Mouse (Mus musculus): ENCODE results near the gene Hic2.

Hic2 gene

DNA sequence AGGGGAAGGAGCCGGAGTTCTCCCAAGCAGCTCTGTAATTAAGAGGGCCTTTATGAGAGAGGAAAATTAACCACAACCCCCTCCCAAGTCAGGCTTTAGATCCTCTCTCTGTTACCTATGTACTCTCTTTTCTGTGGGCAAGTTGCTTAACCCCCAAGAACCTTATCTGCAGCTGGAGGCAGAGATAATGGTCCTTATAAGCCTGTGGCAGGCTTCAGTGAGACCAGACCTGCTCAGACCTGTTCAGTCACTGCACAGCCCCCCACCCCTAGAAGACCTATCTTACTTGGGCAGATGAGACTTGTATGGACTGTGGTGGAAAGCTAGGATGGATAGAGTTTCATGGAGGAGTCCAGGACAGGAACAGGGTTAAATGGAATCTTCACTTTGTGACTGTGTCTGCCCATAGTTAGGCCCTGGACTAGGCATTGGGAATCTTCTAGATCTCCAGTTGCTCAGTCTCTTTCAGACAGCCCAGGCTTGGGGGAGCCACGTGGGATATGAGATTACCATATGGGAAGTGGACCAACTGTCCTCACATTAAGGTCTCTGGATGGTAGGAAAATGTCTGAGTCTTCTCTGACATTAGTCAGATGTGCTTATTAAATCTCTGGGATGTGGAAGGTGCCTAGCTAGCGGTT lies 18.8 kb downstream of the Hic2 start:
- ChIA-PET CTCF (interaction anchor here in 3 of 4 experiments (0.6 to 2.0 kb wide), 6 partner anchors 14 to 121 kb away, joined by 3 to 7 read pairs (median 6); no protein-coding TSS in a partner anchor), POLR2A (interaction anchor here (0.7 to 35.2 kb wide), 25 partner anchors 0 to 131 kb away, joined by 3 to 895 read pairs (median 9); partner anchors contain the start of genes Hic2 (in 4 of the 4), Rimbp3 (in 2 of the 4), Tmem191c (in 2 of the 4) and Ccdc116 (in 1 of the 4))

DNA sequence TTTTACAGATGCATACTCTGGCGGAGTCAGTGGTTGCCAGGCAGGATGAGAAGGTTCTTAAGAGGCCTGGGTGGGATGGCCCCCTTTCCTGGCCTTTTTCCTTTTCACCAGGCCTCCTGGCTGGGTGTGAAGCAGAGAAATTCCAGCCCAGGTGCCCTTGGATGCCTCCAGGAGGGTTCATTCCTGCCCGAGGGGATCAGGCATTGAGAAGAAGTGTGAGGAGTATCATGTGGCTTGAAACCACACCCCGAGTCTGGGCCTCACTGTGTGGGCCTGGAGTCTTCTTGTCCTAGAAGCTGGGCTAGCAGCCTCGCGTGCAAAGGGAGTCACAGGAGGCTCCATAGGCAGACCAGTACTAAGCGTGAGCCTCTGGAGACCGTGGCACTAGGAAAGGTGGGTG lies 19.5 kb downstream of the Hic2 start:
- CTCF ChIA-PET: interaction anchor here in 3 of 4 experiments (0.6 to 2.1 kb wide), 6 partner anchors 23 to 121 kb away, joined by 3 to 12 read pairs (median 4); partner anchors contain the start of gene Rimbp3 (in 2 of the 3)
- POLR2A ChIA-PET: interaction anchor here in 3 of 4 experiments (0.7 to 35.2 kb wide), 24 partner anchors 1 to 131 kb away, joined by 3 to 895 read pairs (median 12); partner anchors contain the start of genes Hic2 (in 3 of the 3), Rimbp3 (in 3 of the 3), Tmem191c (in 3 of the 3) and Ccdc116 (in 1 of the 3)

DNA sequence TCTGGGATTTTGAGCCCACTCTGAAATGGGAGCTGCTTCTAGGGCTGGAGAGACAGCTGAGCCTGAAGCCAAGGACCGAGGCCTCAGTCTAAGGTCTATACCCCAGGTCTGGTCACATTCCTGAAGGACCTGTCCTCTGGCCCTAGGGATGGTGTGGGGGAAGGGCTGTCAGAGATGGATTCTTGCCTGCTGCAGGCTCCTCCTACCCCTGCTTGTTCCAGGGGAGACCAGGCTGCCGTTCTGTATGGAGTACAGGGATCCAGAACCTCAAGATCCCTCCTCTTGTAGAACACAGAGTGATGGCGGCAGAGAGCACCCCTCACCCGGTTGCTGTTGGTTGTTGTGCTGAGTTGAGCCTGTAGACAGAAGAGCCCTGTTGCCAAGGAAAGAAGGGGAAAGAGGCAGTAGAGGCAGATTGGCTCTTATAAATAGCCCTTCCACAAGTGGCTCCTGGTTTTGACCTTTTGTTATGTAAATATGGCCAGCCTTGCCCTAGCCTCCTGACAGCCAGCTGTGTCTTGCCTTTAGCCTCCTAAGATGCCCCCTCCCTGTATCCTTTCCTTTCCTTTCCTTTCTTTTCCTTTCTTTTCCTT lies 20.7 kb downstream of the Hic2 start:
- POLR2A ChIA-PET: interaction anchor here (0.6 to 35.2 kb wide), 27 partner anchors 2 to 197 kb away, joined by 3 to 895 read pairs (median 10); partner anchors contain the start of genes Hic2 (in 3 of the 4), Rimbp3 (in 3 of the 4), Crkl (in 2 of the 4) and Tmem191c (in 2 of the 4)
- CTCF ChIA-PET: interaction anchor here in 3 of 4 experiments (1.1 to 2.7 kb wide), 7 partner anchors 17 to 45 kb away, joined by 3 to 14 read pairs (median 5); partner anchors contain the start of gene Rimbp3 (in 2 of the 3)

DNA sequence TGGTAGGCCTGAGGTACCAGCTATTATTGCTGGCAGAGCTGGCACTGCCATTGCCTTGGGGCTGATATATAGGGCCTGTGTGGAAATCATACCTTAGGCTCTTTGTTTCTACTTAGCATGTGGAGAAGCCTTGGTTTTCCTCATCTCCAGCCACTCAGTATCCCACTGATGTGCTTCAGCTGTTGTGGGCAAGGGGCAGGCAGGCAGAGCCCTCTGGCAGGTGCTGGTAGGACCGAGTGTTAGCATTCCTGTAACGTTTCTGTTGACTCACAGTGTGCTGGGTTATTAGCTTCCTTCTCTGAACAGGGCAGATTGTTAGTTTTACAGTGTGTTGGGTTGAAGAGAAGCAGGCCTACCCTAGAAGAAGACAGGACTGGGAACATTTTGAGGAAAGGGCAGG lies 21.9 kb downstream of the Hic2 start:
- ChIA-PET POLR2A (interaction anchor here (0.6 to 35.2 kb wide), 30 partner anchors 3 to 209 kb away, joined by 3 to 895 read pairs (median 9); partner anchors contain the start of genes Hic2 (in 3 of the 4), Rimbp3 (in 3 of the 4), Tmem191c (in 2 of the 4) and Pi4ka (in 1 of the 4)), CTCF (interaction anchor here in 3 of 4 experiments (1.1 to 4.8 kb wide), 6 partner anchors 16 to 46 kb away, joined by 3 to 27 read pairs (median 5); partner anchors contain the start of gene Rimbp3 (in 1 of the 3))

DNA sequence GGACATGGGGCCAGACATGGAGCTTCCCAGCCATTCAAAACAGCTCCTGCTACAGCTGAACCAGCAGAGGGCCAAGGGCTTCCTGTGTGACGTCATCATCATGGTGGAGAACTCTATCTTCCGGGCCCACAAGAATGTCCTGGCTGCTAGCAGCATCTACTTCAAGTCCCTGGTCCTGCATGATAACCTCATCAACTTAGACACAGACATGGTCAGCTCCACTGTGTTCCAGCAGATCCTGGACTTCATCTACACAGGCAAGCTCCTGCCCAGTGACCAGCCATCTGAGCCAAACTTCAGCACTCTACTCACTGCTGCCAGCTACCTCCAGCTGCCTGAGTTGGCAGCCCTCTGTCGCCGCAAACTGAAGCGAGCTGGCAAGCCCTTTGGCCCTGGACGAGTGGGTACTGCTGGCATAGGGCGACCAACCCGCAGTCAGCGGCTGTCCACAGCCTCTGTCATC lies 24.0 kb downstream of the Hic2 start:
- ChIA-PET POLR2A (interaction anchor here in 3 of 4 experiments (0.8 to 35.2 kb wide), 24 partner anchors 6 to 132 kb away, joined by 3 to 895 read pairs (median 5); partner anchors contain the start of genes Hic2 (in 3 of the 3), Rimbp3 (in 2 of the 3), 2610318N02Rik (in 1 of the 3) and Ccdc116 (in 1 of the 3)), CTCF (interaction anchor here (0.6 to 4.8 kb wide), 11 partner anchors 13 to 175 kb away, joined by 3 to 29 read pairs (median 4); partner anchors contain the start of gene Rimbp3 (in 2 of the 4))

DNA sequence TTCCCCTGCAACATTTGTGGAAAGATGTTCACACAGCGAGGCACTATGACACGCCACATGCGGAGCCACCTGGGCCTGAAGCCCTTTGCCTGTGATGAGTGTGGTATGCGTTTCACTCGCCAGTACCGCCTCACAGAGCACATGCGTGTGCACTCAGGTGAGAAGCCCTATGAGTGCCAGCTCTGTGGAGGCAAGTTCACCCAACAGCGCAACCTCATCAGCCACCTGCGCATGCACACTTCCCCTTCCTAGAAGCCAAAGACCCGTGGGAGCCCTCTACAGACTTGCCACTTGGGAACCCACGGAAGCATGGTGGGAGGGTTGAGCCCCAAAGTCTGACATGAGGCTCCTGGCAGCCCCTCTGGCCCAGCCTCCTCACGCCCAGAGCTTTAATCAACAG lies 25.5 kb downstream of the Hic2 start:
- ChIA-PET POLR2A (interaction anchor here in 3 of 4 experiments (0.7 to 35.2 kb wide), 17 partner anchors 6 to 108 kb away, joined by 3 to 895 read pairs (median 65); partner anchors contain the start of genes Hic2 (in 3 of the 3), Rimbp3 (in 2 of the 3) and Tmem191c (in 1 of the 3)), CTCF (interaction anchor here in 3 of 4 experiments (1.0 to 4.8 kb wide), 5 partner anchors 12 to 49 kb away, joined by 3 to 27 read pairs (median 17); partner anchors contain the start of gene Rimbp3 (in 2 of the 3))

DNA sequence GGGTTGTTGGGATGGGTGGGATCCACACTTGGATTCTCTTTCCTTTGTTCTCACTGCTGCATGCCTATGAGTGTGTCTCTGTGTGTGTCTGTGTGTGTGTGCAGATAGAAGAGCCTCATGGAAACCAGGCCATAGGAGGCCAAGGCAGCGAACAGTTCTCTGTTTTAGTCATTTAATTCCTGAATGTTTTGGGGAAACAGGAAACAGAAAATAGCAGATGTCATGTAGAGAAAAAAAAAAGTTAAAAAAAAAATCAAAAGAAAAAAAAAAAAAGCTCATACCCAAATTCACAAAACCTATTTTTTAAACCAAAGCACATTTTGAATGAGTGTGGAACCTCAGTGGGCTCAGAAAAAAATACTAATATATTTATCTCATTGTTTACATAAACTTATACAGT lies 28.0 kb downstream of the Hic2 start:
- ChIA-PET POLR2A (interaction anchor here (0.5 to 35.2 kb wide), 18 partner anchors 7 to 529 kb away, joined by 3 to 895 read pairs (median 8); partner anchors contain the start of genes Hic2 (in 3 of the 4) and Rimbp3 (in 2 of the 4)), CTCF (interaction anchor here (0.6 to 2.8 kb wide), 10 partner anchors 9 to 515 kb away, joined by 3 to 16 read pairs (median 4); partner anchors contain the start of gene Rimbp3 (in 1 of the 4))

DNA sequence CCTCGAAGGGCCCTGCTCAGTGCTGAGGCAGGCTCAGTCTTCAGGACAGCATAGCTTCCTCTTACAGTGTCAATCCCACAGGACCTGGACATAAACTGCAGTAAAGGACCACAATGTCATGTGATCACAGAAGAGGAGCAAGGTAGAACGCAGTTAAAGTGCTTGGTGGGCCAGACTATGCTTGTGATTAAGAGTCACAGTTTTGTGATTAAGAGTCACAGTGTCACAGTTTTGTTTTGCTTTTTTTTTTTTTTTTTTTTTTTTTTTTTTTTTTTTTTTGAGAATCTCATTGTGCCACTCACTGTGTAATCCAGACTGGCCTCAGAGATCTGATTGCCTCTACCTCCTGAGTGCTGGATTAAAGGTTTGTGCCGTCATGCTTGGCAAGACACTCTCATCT lies 32.7 kb downstream of the Hic2 start:
- ChIA-PET POLR2A (interaction anchor here in 3 of 4 experiments (0.8 to 35.2 kb wide), 17 partner anchors 9 to 118 kb away, joined by 3 to 895 read pairs (median 6); partner anchors contain the start of genes Rimbp3 (in 2 of the 3), Hic2 (in 1 of the 3) and Tmem191c (in 1 of the 3)), CTCF (interaction anchor here in 3 of 4 experiments (0.5 to 2.6 kb wide), 7 partner anchors 8 to 515 kb away, joined by 3 to 18 read pairs (median 6); partner anchors contain the start of genes Rimbp3 (in 2 of the 3) and Tmem191c (in 1 of the 3))

DNA sequence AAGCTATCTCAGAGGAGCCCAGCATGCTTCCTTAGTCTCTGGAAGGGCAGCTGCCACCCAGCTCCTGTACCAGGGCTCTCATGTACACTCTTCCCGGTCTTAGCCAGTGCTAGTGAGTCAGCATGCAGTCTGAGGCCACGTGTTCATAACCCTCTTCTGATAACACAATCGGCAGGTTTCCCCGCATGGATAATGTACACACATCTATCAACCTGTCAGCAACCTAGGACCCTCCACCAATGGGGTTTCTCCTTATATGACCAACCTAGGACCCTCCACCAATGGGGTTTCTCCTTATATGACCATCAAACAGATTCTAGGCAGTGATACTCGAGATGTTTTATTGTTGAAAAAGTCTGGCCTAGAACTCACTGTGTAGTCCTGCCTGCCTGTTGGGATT lies 34.6 kb downstream of the Hic2 start:
- ChIA-PET CTCF (interaction anchor here (1.0 to 1.4 kb wide), 4 partner anchors 58 kb away, joined by 3 to 10 read pairs (median 5); no protein-coding TSS in a partner anchor), POLR2A (interaction anchor here in 2 of 4 experiments (0.5 to 35.2 kb wide), 15 partner anchors 9 to 146 kb away, joined by 3 to 895 read pairs (median 4); partner anchors contain the start of genes Hic2 (in 2 of the 2) and Rimbp3 (in 1 of the 2))

DNA sequence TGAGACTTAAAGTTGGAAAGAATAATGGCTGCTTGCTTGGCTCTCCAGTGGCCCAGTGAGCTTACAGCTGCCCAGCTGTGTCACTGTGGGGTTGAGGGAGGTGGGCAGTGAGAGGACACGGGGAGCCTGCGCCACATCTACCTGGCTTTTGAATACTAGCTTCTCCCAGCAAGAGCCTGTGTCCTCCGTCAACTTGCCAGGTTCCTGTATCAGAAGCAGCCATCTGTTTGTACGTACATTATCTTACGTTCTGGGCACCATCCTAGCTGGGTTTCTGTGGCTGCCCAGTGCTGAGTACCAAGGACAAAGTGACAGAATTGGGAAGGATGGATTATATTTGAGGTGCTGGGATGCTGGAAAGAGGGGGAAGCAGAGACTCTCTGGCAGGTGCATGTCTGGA lies 36.5 kb downstream of the Hic2 start:
- POLR2A ChIA-PET: interaction anchor here (0.8 to 35.2 kb wide), 11 partner anchors 8 to 73 kb away, joined by 3 to 895 read pairs (median 10); partner anchors contain the start of genes Hic2 (in 3 of the 4) and Rimbp3 (in 3 of the 4)
- CTCF ChIA-PET: interaction anchor here in 3 of 4 experiments (2.2 to 10.5 kb wide), 4 partner anchors 59 to 193 kb away, joined by 13 to 285 read pairs (median 85); partner anchors contain the start of gene Rimbp3 (in 3 of the 3)

DNA sequence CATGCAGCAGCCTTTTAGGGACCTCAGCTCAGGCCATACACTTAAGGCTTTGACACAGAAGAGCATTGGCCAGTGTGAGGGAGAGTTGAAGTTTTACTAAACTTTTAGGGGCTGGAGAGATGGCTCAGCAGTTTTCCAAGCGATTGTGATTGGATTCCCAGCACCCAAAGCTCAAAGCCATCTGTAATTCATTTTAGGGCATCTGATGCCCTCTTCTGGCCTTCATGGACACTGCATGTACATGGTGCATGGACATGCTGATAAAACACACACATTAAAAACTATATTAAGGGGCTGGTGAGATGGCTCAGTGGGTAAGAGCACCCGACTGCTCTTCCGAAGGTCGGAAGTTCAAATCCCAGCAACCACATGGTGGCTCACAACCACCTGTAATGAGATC lies 37.8 kb downstream of the Hic2 start:
- CTCF ChIA-PET: interaction anchor here (0.5 to 10.5 kb wide), 71 partner anchors 9 to 930 kb away, joined by 3 to 285 read pairs (median 4); partner anchors contain the start of genes Rimbp3 (in 4 of the 4), 2610318N02Rik (in 2 of the 4), Hic2 (in 2 of the 4) and Sdf2l1 (in 2 of the 4)
- POLR2A ChIA-PET: interaction anchor here (0.6 to 35.2 kb wide), 47 partner anchors 9 to 194 kb away, joined by 3 to 895 read pairs (median 5); partner anchors contain the start of genes Hic2 (in 4 of the 4), Rimbp3 (in 4 of the 4) and Sdf2l1 (in 2 of the 4)

DNA sequence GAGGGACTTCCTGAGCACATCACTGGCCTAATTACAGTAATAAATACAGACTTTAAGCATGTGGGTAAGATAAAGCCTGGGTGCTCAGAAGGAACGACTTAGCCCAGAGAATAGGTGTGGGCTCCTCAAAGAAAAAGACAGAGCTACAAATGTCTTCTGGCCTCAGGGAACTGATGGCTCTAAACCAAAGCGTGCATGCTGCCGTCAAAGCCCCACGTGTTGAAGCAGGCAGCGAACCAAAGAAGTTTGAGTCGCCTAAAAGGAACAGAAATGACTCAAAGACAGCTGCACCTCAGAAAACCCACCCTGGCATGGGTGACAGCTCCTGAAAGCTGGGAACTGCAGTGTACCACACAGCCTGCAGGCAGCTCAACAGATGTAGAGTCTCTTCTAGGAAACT lies 38.5 kb downstream of the Hic2 start:
- CTCF ChIA-PET: interaction anchor here (0.5 to 10.5 kb wide), 23 partner anchors 9 to 417 kb away, joined by 3 to 285 read pairs (median 7); partner anchors contain the start of genes Rimbp3 (in 3 of the 4), 2610318N02Rik (in 2 of the 4) and Ccdc116 (in 1 of the 4)
- POLR2A ChIA-PET: interaction anchor here (0.7 to 35.2 kb wide), 24 partner anchors 9 to 195 kb away, joined by 3 to 895 read pairs (median 7); partner anchors contain the start of genes Hic2 (in 3 of the 4), Rimbp3 (in 3 of the 4) and Sdf2l1 (in 2 of the 4)

DNA sequence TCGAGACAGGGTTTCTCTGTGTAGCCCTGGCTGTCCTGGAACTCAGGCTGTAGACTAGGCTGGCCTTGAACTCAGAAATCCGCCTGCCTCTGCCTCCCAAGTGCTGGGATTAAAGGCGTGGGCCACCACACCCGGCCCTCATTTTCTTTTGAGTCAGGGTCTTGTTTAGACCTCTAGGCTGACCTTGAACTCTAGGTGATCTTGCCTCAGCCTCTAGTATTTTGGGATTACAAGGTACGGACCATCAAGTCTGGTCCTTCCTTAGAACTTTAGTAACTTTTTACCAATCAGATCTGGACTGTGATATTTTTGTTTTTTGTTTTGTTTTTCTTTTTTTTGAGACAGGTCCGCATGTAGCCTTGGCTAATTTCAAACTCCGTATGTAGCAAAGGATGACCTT lies 42.3 kb downstream of the Hic2 start, which contains the start of gene Tmem191c:
Tmem191c (plus strand) TSS at position 357 of the 400 bp plus-strand sequence.
- ChIA-PET POLR2A (interaction anchor here (0.5 to 35.2 kb wide), 40 partner anchors 9 to 421 kb away, joined by 3 to 895 read pairs (median 5); partner anchors contain the start of genes Hic2 (in 3 of the 4), Rimbp3 (in 3 of the 4), Lrrc74b (in 1 of the 4) and Ppil2 (in 1 of the 4)), CTCF (interaction anchor here (0.7 to 10.5 kb wide), 27 partner anchors 10 to 199 kb away, joined by 3 to 285 read pairs (median 5); partner anchors contain the start of genes Rimbp3 (in 4 of the 4), Ccdc116 (in 2 of the 4), Hic2 (in 2 of the 4) and 2610318N02Rik (in 1 of the 4))

DNA sequence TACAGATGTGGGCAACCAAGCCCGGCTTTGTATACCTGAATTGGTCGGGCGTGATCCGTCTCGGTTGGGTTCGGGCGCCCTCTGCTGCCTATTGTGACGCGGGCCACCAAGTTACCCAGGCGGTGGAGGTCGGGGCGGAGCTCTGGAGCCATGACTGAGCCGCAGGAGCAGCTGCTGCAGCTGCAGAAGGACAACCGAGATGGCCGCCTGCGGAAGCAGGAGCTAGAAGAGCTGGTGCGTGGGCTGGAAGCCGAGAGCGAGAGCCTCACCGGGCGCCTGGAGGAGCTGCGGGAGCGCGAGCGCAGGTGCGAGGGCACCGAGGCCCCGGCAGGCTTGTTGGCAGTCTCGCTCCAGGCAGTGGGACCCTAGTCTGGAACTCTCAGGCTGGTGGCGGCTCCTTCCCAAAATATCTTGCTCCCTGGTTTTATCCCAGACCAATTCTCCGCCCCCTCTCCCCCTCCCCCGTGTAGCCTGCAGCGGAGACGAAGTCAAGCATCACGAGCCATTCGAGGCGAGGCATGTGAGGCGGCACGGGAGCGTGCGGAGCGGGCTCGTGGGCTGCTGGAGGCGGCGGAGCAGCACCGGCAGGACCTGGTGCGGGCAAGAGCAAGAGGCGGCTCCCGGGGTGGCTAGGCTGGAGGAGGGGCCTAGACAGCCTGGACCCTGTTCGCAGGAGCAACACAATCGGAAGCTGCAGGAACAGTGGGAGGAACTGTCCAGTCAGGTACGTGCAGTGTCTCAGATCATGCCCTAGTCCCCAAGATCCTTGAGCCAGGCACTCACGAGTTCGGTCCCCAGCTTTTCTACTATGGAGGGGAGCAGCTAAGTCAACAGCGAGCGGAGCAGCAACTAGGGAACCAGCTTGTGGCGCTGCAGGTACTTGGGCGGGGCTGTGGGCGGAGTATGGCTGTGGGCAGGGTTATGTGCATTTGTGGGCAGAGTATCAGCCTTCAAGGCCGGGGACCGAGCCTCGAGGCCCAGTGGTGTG lies 43.1 kb downstream of the Hic2 start:
- ChIA-PET CTCF (interaction anchor here (0.5 to 10.5 kb wide), 51 partner anchors 11 to 338 kb away, joined by 3 to 285 read pairs (median 4); partner anchors contain the start of genes Rimbp3 (in 4 of the 4), Ccdc116 (in 2 of the 4), Hic2 (in 2 of the 4) and Sdf2l1 (in 2 of the 4)), POLR2A (interaction anchor here (0.5 to 35.2 kb wide), 85 partner anchors 9 to 422 kb away, joined by 3 to 895 read pairs (median 5); partner anchors contain the start of genes Hic2 (in 3 of the 4), Rimbp3 (in 3 of the 4), 2610318N02Rik (in 2 of the 4) and Ppil2 (in 2 of the 4))

Data from embryonic stem cell, embryonic (primary cell).